Mouse (Mus musculus) lung, adult 2 months (tissue): ENCODE data around the gene Ten1.

Source experiments
- CTCF ChIP-seq: fragments of 200-500 bp; IDR thresholded peaks from 2 replicates; pipeline ENCODE4 v1.5.1; 2011; ENCODE audit warnings: mild to moderate bottlenecking, low read length, control low read depth; ENCODE audit not compliant: insufficient read depth
- POLR2A ChIP-seq: fragments of 200-500 bp; IDR thresholded peaks from 2 replicates; pipeline ENCODE4 v1.6.1; 2011; ENCODE audit warnings: low read depth, mild to moderate bottlenecking, control low read depth, low read length, borderline replicate concordance; ENCODE audit errors: extremely low read depth

DNA sequence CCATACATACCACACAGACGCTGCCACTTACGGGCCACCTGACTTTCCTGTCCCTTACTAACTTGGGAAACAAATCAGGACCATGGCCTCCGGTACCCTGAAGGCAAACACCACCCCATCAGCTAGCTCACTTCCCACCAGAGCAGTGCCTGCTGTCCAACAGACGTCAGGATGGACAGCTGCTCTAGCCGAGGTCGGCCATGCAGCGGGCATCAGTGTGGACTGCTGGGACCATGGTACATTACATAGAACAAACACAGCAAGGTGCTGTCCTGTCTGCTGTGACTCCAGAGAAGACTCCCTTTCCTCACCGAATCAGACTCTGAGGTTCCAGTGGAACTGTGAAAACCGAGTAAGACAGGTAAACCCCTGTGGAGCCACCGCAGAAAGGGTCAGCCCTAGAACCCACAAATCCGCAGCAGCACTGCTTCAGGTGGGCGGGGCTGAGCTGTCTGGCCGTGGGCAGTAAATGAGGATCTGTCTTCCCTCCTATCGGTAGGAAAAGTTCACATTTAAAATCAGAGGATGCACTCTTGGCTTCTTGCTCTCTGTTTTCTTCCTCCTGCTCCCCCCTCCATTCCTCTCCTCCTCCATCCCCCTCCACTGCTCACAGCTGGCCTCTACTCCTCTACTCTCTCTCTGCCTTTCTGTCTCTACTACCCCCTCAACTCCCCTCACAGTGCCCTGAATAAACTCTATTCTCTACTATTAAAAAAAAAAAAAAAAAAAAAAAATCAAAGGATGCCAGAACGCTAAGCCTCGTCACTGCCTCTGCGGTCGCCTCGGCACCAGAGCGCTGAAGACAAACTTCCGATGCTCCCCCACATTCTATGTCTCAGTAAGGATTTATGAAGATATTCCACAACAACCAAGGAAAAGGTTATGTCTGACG is 56.7 kb downstream of the Ten1 start:
- TF ChIP-seq POLR2A (no peak), CTCF (no peak)
